Mouse (Mus musculus): Measurements from ENCODE around the gene Has1.

The Has1 gene

GRCm38 (mm10) chr17:17843534-17844261 lies 11.3 kb downstream of the Has1 start:
- DNase-seq: no peak

- DNase-seq: no peak
Measured at GRCm38 (mm10) chr17:17840796-17841195, 14.2 kb downstream of the Has1 start.

GRCm38 (mm10) chr17:17839276-17839675 lies 15.7 kb downstream of the Has1 start:
- DNase-seq: no peak

- DNase-seq: peak; percentile 93
Measured at GRCm38 (mm10) chr17:17837919-17838701, 16.9 kb downstream of the Has1 start.

GRCm38 (mm10) chr17:17837426-17837825 lies 17.6 kb downstream of the Has1 start:
- no peak for DNase-seq

- no peak for DNase-seq
Measured at GRCm38 (mm10) chr17:17836101-17836500, 18.9 kb downstream of the Has1 start.

GRCm38 (mm10) chr17:17834896-17835295 lies 20.1 kb downstream of the Has1 start:
- no peak for DNase-seq

- no peak for DNase-seq
Measured at GRCm38 (mm10) chr17:17830731-17831130, 24.3 kb downstream of the Has1 start.

- no peak for DNase-seq
Measured at GRCm38 (mm10) chr17:17829816-17830535, 25.0 kb downstream of the Has1 start.

GRCm38 (mm10) chr17:17829052-17829785 lies 25.8 kb downstream of the Has1 start:
- DNase-seq: no peak

- DNase-seq: peak; percentile 42
Measured at GRCm38 (mm10) chr17:17828191-17828981, 26.6 kb downstream of the Has1 start.

GRCm38 (mm10) chr17:17827658-17828190 lies 27.3 kb downstream of the Has1 start:
- peak; percentile 65 for DNase-seq

GRCm38 (mm10) chr17:17826751-17827657 lies 28.0 kb downstream of the Has1 start, which contains the start of gene Spaca6:
Spaca6 (plus strand) TSS chr17:17827158.
- peak; percentile 89 for DNase-seq

- DNase-seq: peak; percentile 17
Measured at GRCm38 (mm10) chr17:17825921-17826591, 28.9 kb downstream of the Has1 start.

GRCm38 (mm10) chr17:17823612-17824336 lies 31.2 kb downstream of the Has1 start:
- no peak for DNase-seq

- DNase-seq: no peak
Measured at GRCm38 (mm10) chr17:17795527-17795926, 59.5 kb downstream of the Has1 start.
